Mouse (Mus musculus) myocyte (in vitro differentiated cells): Measurements from ENCODE around the gene Tfap2e.

ENCODE experiments used
- MYOG ChIP-seq, 3 experiments: IDR thresholded peaks; one replicate each; pipeline ENCODE4 v1.6.1; 2011; ENCODE audit warnings: control low read depth in 2 of 3, low read depth in 2 of 3, mild to moderate bottlenecking in 2 of 3; ENCODE audit not compliant: insufficient read length in 2 of 3, control insufficient read depth in 1 of 3, insufficient read depth in 1 of 3
- POLR2A ChIP-seq: IDR thresholded peaks from one replicate; pipeline ENCODE4 v1.6.1; 2011; ENCODE audit warnings: low read depth, mild to moderate bottlenecking, control low read depth, moderate library complexity; ENCODE audit not compliant: insufficient read length
- TCF12 ChIP-seq: IDR thresholded peaks from one replicate; pipeline ENCODE4 v1.6.1; 2011; ENCODE audit warnings: mild to moderate bottlenecking, control low read depth; ENCODE audit not compliant: poor library complexity, insufficient read depth, severe bottlenecking

DNA sequence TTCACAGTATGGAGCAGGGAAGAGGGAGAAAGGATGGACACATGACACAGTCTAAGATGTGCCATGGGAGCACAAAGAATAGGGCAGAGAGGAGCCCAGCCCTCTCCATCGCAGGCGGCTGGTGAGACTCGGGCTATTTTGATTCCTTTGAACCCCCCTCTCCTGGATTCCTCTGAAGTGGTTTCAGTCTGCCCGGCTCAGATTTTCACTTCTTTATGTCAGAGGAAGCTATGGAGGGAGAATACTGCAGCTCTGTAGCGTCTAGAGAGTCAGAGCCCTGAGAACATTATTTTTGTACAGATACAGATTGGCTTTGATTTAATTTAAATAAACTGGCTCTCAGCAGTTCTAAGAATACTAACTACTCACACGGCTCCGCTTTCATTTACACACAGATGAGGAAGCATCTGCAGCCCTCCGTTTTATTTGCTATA lies 43.1 kb upstream of the Tfap2e start:
- no peak for TF ChIP-seq MYOG (IDR thresholded peaks at IDR 0.05; ENCODE audit: control insufficient read depth in 1 of 3, insufficient read depth in 1 of 3, insufficient read length in 2 of 3, low read depth in 2 of 3)
- TF ChIP-seq TCF12, result no peak
- TF ChIP-seq POLR2A, result no peak
